Mouse (Mus musculus) right cerebral cortex, postnatal 25 days (tissue): Measurements from ENCODE around the gene Atm.

Experiments
- DNase-seq: peaks from one replicate; pipeline ENCODE4 v3.0.0; 2022

Atm gene

GRCm38 (mm10) chr9:53536558-53537320 lies at the start of gene Atm, which contains the start of gene Npat:
TSS of gene Atm (minus strand) at chr9:53536740.
TSS of gene Npat (plus strand) at chr9:53537047.
- DNase-seq, result peak; percentile 100

- DNase-seq, result no peak
These were observed 45.3 kb upstream of the Atm start for GRCm38 (mm10) chr9:53581870-53582269.

GRCm38 (mm10) chr9:53575721-53576120 lies 39.2 kb upstream of the Atm start:
- no peak for DNase-seq

GRCm38 (mm10) chr9:53572516-53573307 lies 36.2 kb upstream of the Atm start:
- no peak for DNase-seq

- no peak for DNase-seq
These were observed 34.1 kb upstream of the Atm start for GRCm38 (mm10) chr9:53570662-53571061.

- DNase-seq, result no peak
These were observed 911 bp upstream of the Atm start for GRCm38 (mm10) chr9:53537336-53537965.

- no peak for DNase-seq
These were observed 872 bp downstream of the Atm start for GRCm38 (mm10) chr9:53535416-53536320.

- no peak for DNase-seq
These were observed 19.0 kb downstream of the Atm start for GRCm38 (mm10) chr9:53517373-53518009.

GRCm38 (mm10) chr9:53514091-53514490 lies 22.4 kb downstream of the Atm start:
- DNase-seq, result no peak

GRCm38 (mm10) chr9:53508053-53508452 lies 28.5 kb downstream of the Atm start:
- no peak for DNase-seq

- no peak for DNase-seq
These were observed 50.7 kb downstream of the Atm start for GRCm38 (mm10) chr9:53485886-53486285.

- DNase-seq, result no peak
These were observed 63.6 kb downstream of the Atm start for GRCm38 (mm10) chr9:53472806-53473518.

- no peak for DNase-seq
These were observed 84.5 kb downstream of the Atm start for GRCm38 (mm10) chr9:53452038-53452437.

- DNase-seq, result no peak
These were observed 85.9 kb downstream of the Atm start for GRCm38 (mm10) chr9:53450609-53451008.

GRCm38 (mm10) chr9:53435830-53436570 lies 100.5 kb downstream of the Atm start:
- no peak for DNase-seq

- DNase-seq, result no peak
These were observed 108.9 kb downstream of the Atm start for GRCm38 (mm10) chr9:53427638-53428037.

- no peak for DNase-seq
These were observed 109.8 kb downstream of the Atm start for GRCm38 (mm10) chr9:53426726-53427125.

- DNase-seq, result no peak
These were observed 114.2 kb downstream of the Atm start for GRCm38 (mm10) chr9:53422133-53422896.

- DNase-seq, result no peak
These were observed 127.1 kb downstream of the Atm start for GRCm38 (mm10) chr9:53409427-53409826.

- DNase-seq, result no peak
These were observed 127.6 kb downstream of the Atm start for GRCm38 (mm10) chr9:53408953-53409361.
